Mouse (Mus musculus) midbrain, embryonic 16.5 days (tissue): ENCODE data around the gene Aup1. TPM values are rescaled to one million over a fixed set of nuclear protein-coding genes. Genes with fewer than 3 reads are reported as not detected.

ENCODE experiments used
- ATAC-seq: fragments of 200-750 bp; cut with Nextera tagmentation; 2 replicates; pipeline ENCODE4 v1.8.0; 2017; ENCODE audit warnings: moderate TSS enrichment
- H3K27ac ChIP-seq: fragments of 300-500 bp; sonication (generic); 2 replicates; pipeline ENCODE4 v1.5.1; 2014; ENCODE audit warnings: mild to moderate bottlenecking, low read length, mixed read lengths
- H3K27me3 ChIP-seq: fragments of 300-500 bp; sonication (generic); 2 replicates; pipeline ENCODE4 v1.6.1; 2014; ENCODE audit warnings: low read depth, low read length, mixed read lengths; ENCODE audit not compliant: control insufficient read depth, insufficient read depth
- H3K36me3 ChIP-seq: fragments of 300-500 bp; sonication (generic); 2 replicates; pipeline ENCODE4 v1.6.1; 2014; ENCODE audit warnings: mild to moderate bottlenecking, low read length, moderate library complexity, mixed read lengths; ENCODE audit not compliant: control insufficient read depth, insufficient read depth
- H3K4me1 ChIP-seq: fragments of 300-500 bp; sonication (generic); 2 replicates; pipeline ENCODE4 v1.6.1; 2014; ENCODE audit warnings: mild to moderate bottlenecking, low read length, mixed read lengths; ENCODE audit not compliant: control insufficient read depth, insufficient read depth
- H3K4me2 ChIP-seq: fragments of 300-500 bp; sonication (generic); 2 replicates; pipeline ENCODE4 v1.6.1; 2014; ENCODE audit warnings: mild to moderate bottlenecking, low read length, mixed read lengths
- H3K4me3 ChIP-seq: fragments of 300-500 bp; sonication (generic); 2 replicates; pipeline ENCODE4 v1.5.1; 2014; ENCODE audit warnings: low read depth, mild to moderate bottlenecking, low read length, moderate library complexity, mixed read lengths
- H3K9ac ChIP-seq: fragments of 300-500 bp; sonication (generic); 2 replicates; pipeline ENCODE4 v1.6.1; 2014; ENCODE audit warnings: low read depth, low read length, mixed read lengths
- H3K9me3 ChIP-seq: fragments of 300-500 bp; sonication (generic); replicated peaks from 2 replicates; pipeline ENCODE4 v1.6.1; 2014; ENCODE audit warnings: mild to moderate bottlenecking, low read length, mixed read lengths; ENCODE audit not compliant: control insufficient read depth, poor library complexity, severe bottlenecking
- WGBS: fragments of 180-500 bp; shearing (Covaris S2); extraction: QIAGEN DNeasy Blood & Tissue Kit; methylation state at CpG from one replicate; pipeline ENCODE4 v1.1.7; 2014; 5-methylcytosine and 5-hydroxymethylcytosine counted together
- polyA plus RNA-seq: library from polyadenylated mRNA; unstranded; fragments of >200 nt; fragmentation: Nextera tagmentation; extraction: Ambion mirVana; gene quantifications from 2 replicates; pipeline ENCODE4 v1.2.1, GENCODE M21; 2015

The Aup1 gene
- polyA plus RNA-seq, 1 experiment from 2014 or later, result 184 TPM

- no peak for ATAC-seq
- no peak overlapping the region for H3K4me3 ChIP-seq
- no peaks in the 10 kb centered on the region for H3K36me3 ChIP-seq
- H3K27me3 ChIP-seq, result no peaks in the 10 kb centered on the region; the same call in 1 of the 2 replicates
- no peak overlapping the region for H3K4me2 ChIP-seq
- no peak overlapping the region for H3K9ac ChIP-seq
- no peaks in the 10 kb centered on the region for H3K9me3 ChIP-seq
- H3K27ac ChIP-seq, result no peak overlapping the region
- no peaks in the 10 kb centered on the region for H3K4me1 ChIP-seq
- 72% methylated on average over 4 of the region's 4 CpGs for WGBS
Measured at GRCm38 (mm10) chr6:83024421-83024820, 29.9 kb upstream of the Aup1 start.

GRCm38 (mm10) chr6:83025221-83025620 is 29.1 kb upstream of the Aup1 start:
- H3K9me3 ChIP-seq, result no peaks in the 10 kb centered on the region
- 92% methylated on average over 4 of the region's 4 CpGs for WGBS
- no peaks in the 10 kb centered on the region for H3K4me1 ChIP-seq
- H3K27ac ChIP-seq, result no peak overlapping the region
- H3K4me2 ChIP-seq, result no peak overlapping the region
- H3K27me3 ChIP-seq, result no peaks in the 10 kb centered on the region; the same call in 1 of the 2 replicates
- H3K4me3 ChIP-seq, result no peak overlapping the region
- no peaks in the 10 kb centered on the region for H3K36me3 ChIP-seq
- ATAC-seq, result no peak
- H3K9ac ChIP-seq, result no peak overlapping the region

- Histone ChIP-seq H3K27ac (no peak overlapping the region), H3K9me3 (no peaks in the 10 kb centered on the region), H3K4me2 (no peak overlapping the region), H3K36me3 (no peaks in the 10 kb centered on the region), H3K27me3 (peaks cover 7% of the 10 kb centered on the region), H3K9ac (no peak overlapping the region), H3K4me3 (no peak overlapping the region), H3K4me1 (peaks cover under 1% of the 10 kb centered on the region; the same call in 1 of the 2 replicates)
- 69% methylated on average over 8 of the region's 8 CpGs for WGBS
- ATAC-seq, result no peak
Measured at GRCm38 (mm10) chr6:83027293-83027692, 27.0 kb upstream of the Aup1 start.

GRCm38 (mm10) chr6:83027706-83028105 is 26.6 kb upstream of the Aup1 start:
- Histone ChIP-seq H3K4me1 (peaks cover 4% of the 10 kb centered on the region; the same call in 1 of the 2 replicates), H3K36me3 (no peaks in the 10 kb centered on the region), H3K9ac (no peak overlapping the region), H3K27me3 (peaks cover 7% of the 10 kb centered on the region), H3K4me2 (no peak overlapping the region), H3K27ac (no peak overlapping the region), H3K4me3 (no peak overlapping the region), H3K9me3 (no peaks in the 10 kb centered on the region)
- ATAC-seq, result no peak
- 60% methylated on average over 7 of the region's 9 CpGs for WGBS

GRCm38 (mm10) chr6:83029777-83030176 is 24.5 kb upstream of the Aup1 start:
- H3K9ac ChIP-seq, result no peak overlapping the region
- no peak overlapping the region for H3K27ac ChIP-seq
- H3K27me3 ChIP-seq, result peaks cover 24% of the 10 kb centered on the region
- no peak overlapping the region for H3K4me2 ChIP-seq
- ATAC-seq, result no peak
- H3K9me3 ChIP-seq, result no peaks in the 10 kb centered on the region
- peaks cover 16% of the 10 kb centered on the region for H3K4me1 ChIP-seq
- no peak overlapping the region for H3K4me3 ChIP-seq
- H3K36me3 ChIP-seq, result no peaks in the 10 kb centered on the region
- WGBS, result 19% methylated on average over 10 of the region's 10 CpGs

- no peaks in the 10 kb centered on the region for H3K36me3 ChIP-seq
- H3K27me3 ChIP-seq, result peaks cover 25% of the 10 kb centered on the region
- H3K4me1 ChIP-seq, result peaks cover 16% of the 10 kb centered on the region
- no peak overlapping the region for H3K27ac ChIP-seq
- H3K4me2 ChIP-seq, result no peak overlapping the region
- no peaks in the 10 kb centered on the region for H3K9me3 ChIP-seq
- no peak for ATAC-seq
- H3K9ac ChIP-seq, result no peak overlapping the region
- 62% methylated on average over 7 of the region's 7 CpGs for WGBS
- no peak overlapping the region for H3K4me3 ChIP-seq
Measured at GRCm38 (mm10) chr6:83031111-83031510, 23.2 kb upstream of the Aup1 start.

- Histone ChIP-seq H3K9ac (no peak overlapping the region), H3K4me2 (peak overlapping the region; percentile 84), H3K27me3 (peaks cover 25% of the 10 kb centered on the region), H3K4me1 (peaks cover 16% of the 10 kb centered on the region), H3K27ac (no peak overlapping the region), H3K4me3 (peak overlapping the region; percentile 47), H3K36me3 (no peaks in the 10 kb centered on the region), H3K9me3 (no peaks in the 10 kb centered on the region)
- ATAC-seq, result no peak
- WGBS, result 23% methylated on average over 18 of the region's 18 CpGs
Measured at GRCm38 (mm10) chr6:83031921-83032590, 22.3 kb upstream of the Aup1 start.

GRCm38 (mm10) chr6:83032769-83033191 is 21.5 kb upstream of the Aup1 start:
- Histone ChIP-seq H3K27me3 (peaks cover 25% of the 10 kb centered on the region), H3K27ac (no peak overlapping the region), H3K4me2 (peak overlapping the region; percentile 84), H3K9ac (peak overlapping the region; percentile 58), H3K4me3 (peak overlapping the region; percentile 47), H3K4me1 (peaks cover 16% of the 10 kb centered on the region), H3K36me3 (no peaks in the 10 kb centered on the region), H3K9me3 (no peaks in the 10 kb centered on the region)
- ATAC-seq, result peak; percentile 56
- under 1% methylated on average over 31 of the region's 31 CpGs for WGBS

- H3K36me3 ChIP-seq, result no peaks in the 10 kb centered on the region
- H3K27ac ChIP-seq, result peak within 1 kb of the TSS; percentile 32
- ATAC-seq, result peak; percentile 47
- H3K4me1 ChIP-seq, result peaks cover 18% of the 10 kb centered on the region
- H3K9ac ChIP-seq, result peak within 1 kb of the TSS; percentile 58
- under 1% methylated on average over 48 of the region's 51 CpGs for WGBS
- H3K4me3 ChIP-seq, result peak within 1 kb of the TSS; percentile 47
- no peaks in the 10 kb centered on the region for H3K9me3 ChIP-seq
- peaks cover 25% of the 10 kb centered on the region for H3K27me3 ChIP-seq
- H3K4me2 ChIP-seq, result peak within 1 kb of the TSS; percentile 84
Measured at GRCm38 (mm10) chr6:83033249-83034185, 20.8 kb upstream of the Aup1 start, which contains the start of the genes Dok1 and Loxl3. Gene Dok1 (minus strand): TSS chr6:83033471. Gene Loxl3 (plus strand): TSS chr6:83034173.
